Mouse (Mus musculus) kidney, embryonic 16.5 days (tissue): ENCODE data around the gene Tmem175. TPM values are rescaled to one million over a fixed set of nuclear protein-coding genes. Genes with fewer than 3 reads are reported as not detected.

Experiments
- ATAC-seq: fragments of 200-750 bp; cut with Nextera tagmentation; 2 replicates; pipeline ENCODE4 v1.8.0; 2017; ENCODE audit warnings: moderate TSS enrichment; ENCODE audit not compliant: low FRiP score, low TSS enrichment
- H3K27ac ChIP-seq: fragments of 300-500 bp; sonication (generic); 2 replicates; pipeline ENCODE4 v1.5.1; 2014; ENCODE audit warnings: low read length
- H3K27me3 ChIP-seq: fragments of 300-500 bp; sonication (generic); 2 replicates; pipeline ENCODE4 v1.6.1; 2014; ENCODE audit warnings: low read length, control low read depth, mixed read lengths; ENCODE audit not compliant: insufficient read depth
- H3K36me3 ChIP-seq: fragments of 300-500 bp; sonication (generic); 2 replicates; pipeline ENCODE4 v1.6.1; 2014; ENCODE audit warnings: low read length, control low read depth, mixed read lengths; ENCODE audit not compliant: insufficient read depth
- H3K4me1 ChIP-seq: fragments of 300-500 bp; sonication (generic); 2 replicates; pipeline ENCODE4 v1.6.1; 2014; ENCODE audit warnings: low read length, control low read depth, mixed read lengths; ENCODE audit not compliant: insufficient read depth
- H3K4me2 ChIP-seq: fragments of 300-500 bp; sonication (generic); replicated peaks from 2 replicates; pipeline ENCODE4 v1.6.1; 2014; ENCODE audit warnings: low read depth, low read length
- H3K4me3 ChIP-seq: fragments of 300-500 bp; sonication (generic); 2 replicates; pipeline ENCODE4 v1.5.1; 2014; ENCODE audit warnings: mild to moderate bottlenecking, low read length
- H3K9ac ChIP-seq: fragments of 300-500 bp; sonication (generic); replicated peaks from 2 replicates; pipeline ENCODE4 v1.6.1; 2014; ENCODE audit warnings: low read length
- H3K9me3 ChIP-seq: fragments of 300-500 bp; sonication (generic); 2 replicates; pipeline ENCODE4 v1.6.1; 2016; ENCODE audit warnings: low read length, control low read depth
- WGBS: fragments of 180-500 bp; shearing (Covaris S2); extraction: QIAGEN DNeasy Blood & Tissue Kit; methylation state at CpG from one replicate; pipeline ENCODE4 v1.1.7; 2014; 5-methylcytosine and 5-hydroxymethylcytosine counted together
- polyA plus RNA-seq: library from polyadenylated mRNA; unstranded; fragments of >200 nt; fragmentation: Nextera tagmentation; extraction: Ambion mirVana; gene quantifications from 2 replicates; pipeline ENCODE4 v1.2.1, GENCODE M21; 2015

Tmem175 gene
- polyA plus RNA-seq = 31.9 and 32.7 TPM in 2 replicates

GRCm38 (mm10) chr5:108629634-108630483 is at the start of gene Tmem175, which contains the start of gene Gak:
Tmem175 (plus strand) TSS chr5:108629770.
Gak (minus strand) TSS chr5:108629755.
- WGBS = under 1% methylated on average over 58 of the region's 58 CpGs
- Histone ChIP-seq H3K36me3 (no peaks in the 10 kb centered on the region), H3K4me2 (peak within 1 kb of the TSS; percentile 81), H3K27me3 (no peaks in the 10 kb centered on the region), H3K9me3 (no peaks in the 10 kb centered on the region), H3K4me1 (peaks cover 24% of the 10 kb centered on the region), H3K4me3 (peak within 1 kb of the TSS; percentile 93), H3K27ac (peak within 1 kb of the TSS; percentile 90), H3K9ac (peak within 1 kb of the TSS; percentile 97)
- ATAC-seq = peak; percentile 99

GRCm38 (mm10) chr5:108581361-108581891 is 48.1 kb upstream of the Tmem175 start:
- Histone ChIP-seq H3K36me3 (peaks cover 72% of the 10 kb centered on the region), H3K4me1 (no peaks in the 10 kb centered on the region), H3K9me3 (no peaks in the 10 kb centered on the region), H3K9ac (no peak overlapping the region), H3K4me3 (no peak overlapping the region), H3K27me3 (no peaks in the 10 kb centered on the region), H3K27ac (no peak overlapping the region), H3K4me2 (no peak overlapping the region)
- ATAC-seq = no peak
- 96% methylated on average over 3 of the region's 3 CpGs for WGBS

- Histone ChIP-seq H3K27me3 (no peaks in the 10 kb centered on the region), H3K36me3 (peaks cover 86% of the 10 kb centered on the region), H3K9me3 (no peaks in the 10 kb centered on the region), H3K9ac (no peak overlapping the region), H3K27ac (no peak overlapping the region), H3K4me1 (no peaks in the 10 kb centered on the region), H3K4me3 (no peak overlapping the region), H3K4me2 (no peak overlapping the region)
- WGBS = 71% methylated on average over 1 of the region's 1 CpGs
- ATAC-seq = no peak
These were observed 29.6 kb upstream of the Tmem175 start for GRCm38 (mm10) chr5:108599923-108600322.

- H3K4me3 ChIP-seq = no peak overlapping the region
- no peak for ATAC-seq
- H3K9ac ChIP-seq = no peak overlapping the region
- WGBS = 95% methylated on average over 9 of the region's 9 CpGs
- H3K9me3 ChIP-seq = no peaks in the 10 kb centered on the region
- H3K27ac ChIP-seq = no peak overlapping the region
- H3K27me3 ChIP-seq = no peaks in the 10 kb centered on the region
- H3K4me1 ChIP-seq = no peaks in the 10 kb centered on the region
- peaks cover 86% of the 10 kb centered on the region for H3K36me3 ChIP-seq
- H3K4me2 ChIP-seq = no peak overlapping the region
These were observed 27.0 kb upstream of the Tmem175 start for GRCm38 (mm10) chr5:108602537-108602936.

GRCm38 (mm10) chr5:108610426-108610825 is 19.1 kb upstream of the Tmem175 start:
- ATAC-seq = no peak
- Histone ChIP-seq H3K27ac (no peak overlapping the region), H3K4me2 (no peak overlapping the region), H3K4me1 (no peaks in the 10 kb centered on the region), H3K36me3 (peaks cover 86% of the 10 kb centered on the region), H3K4me3 (no peak overlapping the region), H3K9me3 (no peaks in the 10 kb centered on the region), H3K27me3 (no peaks in the 10 kb centered on the region), H3K9ac (no peak overlapping the region)
- WGBS = 97% methylated on average over 1 of the region's 1 CpGs

GRCm38 (mm10) chr5:108621870-108622269 is 7.7 kb upstream of the Tmem175 start:
- H3K27me3 ChIP-seq = no peaks in the 10 kb centered on the region
- H3K4me2 ChIP-seq = no peak overlapping the region
- H3K4me3 ChIP-seq = no peak overlapping the region
- no peaks in the 10 kb centered on the region for H3K9me3 ChIP-seq
- ATAC-seq = no peak
- no peak overlapping the region for H3K9ac ChIP-seq
- no peak overlapping the region for H3K27ac ChIP-seq
- WGBS = 72% methylated on average over 2 of the region's 2 CpGs
- H3K36me3 ChIP-seq = peaks cover 39% of the 10 kb centered on the region
- no peaks in the 10 kb centered on the region for H3K4me1 ChIP-seq

GRCm38 (mm10) chr5:108626050-108626660 is 3.4 kb upstream of the Tmem175 start:
- no peak overlapping the region for H3K27ac ChIP-seq
- peaks cover 24% of the 10 kb centered on the region for H3K4me1 ChIP-seq
- no peak overlapping the region for H3K4me3 ChIP-seq
- no peak overlapping the region for H3K4me2 ChIP-seq
- WGBS = 94% methylated on average over 4 of the region's 4 CpGs
- no peaks in the 10 kb centered on the region for H3K9me3 ChIP-seq
- no peak overlapping the region for H3K9ac ChIP-seq
- H3K36me3 ChIP-seq = peaks cover 29% of the 10 kb centered on the region
- no peak for ATAC-seq
- H3K27me3 ChIP-seq = no peaks in the 10 kb centered on the region

GRCm38 (mm10) chr5:108628891-108629633 is 508 bp upstream of the Tmem175 start:
- H3K36me3 ChIP-seq = 0 out of 2 replicates have a peak, but pooled peaks cover 3% of the 10 kb centered on the region
- peaks cover 24% of the 10 kb centered on the region for H3K4me1 ChIP-seq
- WGBS = under 1% methylated on average over 32 of the region's 32 CpGs
- H3K9ac ChIP-seq = peak overlapping the region; percentile 97
- peak overlapping the region; percentile 93 for H3K4me3 ChIP-seq
- H3K9me3 ChIP-seq = no peaks in the 10 kb centered on the region
- peak overlapping the region; percentile 90 for H3K27ac ChIP-seq
- no peaks in the 10 kb centered on the region for H3K27me3 ChIP-seq
- ATAC-seq = peak; percentile 87
- peak overlapping the region; percentile 81 for H3K4me2 ChIP-seq

- Histone ChIP-seq H3K4me2 (no peak overlapping the region), H3K9me3 (no peaks in the 10 kb centered on the region), H3K27ac (no peak overlapping the region), H3K36me3 (no peaks in the 10 kb centered on the region), H3K9ac (no peak overlapping the region), H3K4me3 (no peak overlapping the region), H3K4me1 (peaks cover 8% of the 10 kb centered on the region), H3K27me3 (no peaks in the 10 kb centered on the region)
- no peak for ATAC-seq
- 94% methylated on average over 4 of the region's 4 CpGs for WGBS
These were observed 4.1 kb downstream of the Tmem175 start for GRCm38 (mm10) chr5:108633676-108634075.
